Mouse (Mus musculus) myocyte (in vitro differentiated cells): ENCODE measurements at regions not wholly inside any gene's neighbourhood (a gene's known extent, or its start where the extent isn't known, plus 50 kb on each side); places are given as distances from the start of the nearest gene placed in this dataset.

Experiments used
- CEBPB ChIP-seq: IDR thresholded peaks from 2 replicates; pipeline ENCODE4 v1.6.1; 2011; ENCODE audit warnings: mild to moderate bottlenecking, moderate library complexity; ENCODE audit not compliant: poor library complexity, insufficient read depth, severe bottlenecking
- E2F4 ChIP-seq: IDR thresholded peaks from one replicate; pipeline ENCODE4 v1.6.1; 2011; ENCODE audit warnings: mild to moderate bottlenecking, control low read depth, moderate library complexity; ENCODE audit not compliant: insufficient read depth
- MAX ChIP-seq: IDR thresholded peaks from one replicate; pipeline ENCODE4 v1.6.1; 2011; ENCODE audit warnings: low read depth, mild to moderate bottlenecking, control low read depth
- POLR2A ChIP-seq: IDR thresholded peaks from one replicate; pipeline ENCODE4 v1.6.1; 2011; ENCODE audit warnings: low read depth, mild to moderate bottlenecking, control low read depth, moderate library complexity; ENCODE audit not compliant: insufficient read length
- POLR2AphosphoS2 ChIP-seq: IDR thresholded peaks from one replicate; pipeline ENCODE4 v1.6.1; 2011; ENCODE audit warnings: low read depth, control low read depth; ENCODE audit not compliant: insufficient read length
- TCF12 ChIP-seq: IDR thresholded peaks from one replicate; pipeline ENCODE4 v1.6.1; 2011; ENCODE audit warnings: mild to moderate bottlenecking, control low read depth; ENCODE audit not compliant: poor library complexity, insufficient read depth, severe bottlenecking
- USF1 ChIP-seq: IDR thresholded peaks from one replicate; pipeline ENCODE4 v1.6.1; 2011; ENCODE audit warnings: low read depth, mild to moderate bottlenecking, control low read depth, moderate library complexity

DNA sequence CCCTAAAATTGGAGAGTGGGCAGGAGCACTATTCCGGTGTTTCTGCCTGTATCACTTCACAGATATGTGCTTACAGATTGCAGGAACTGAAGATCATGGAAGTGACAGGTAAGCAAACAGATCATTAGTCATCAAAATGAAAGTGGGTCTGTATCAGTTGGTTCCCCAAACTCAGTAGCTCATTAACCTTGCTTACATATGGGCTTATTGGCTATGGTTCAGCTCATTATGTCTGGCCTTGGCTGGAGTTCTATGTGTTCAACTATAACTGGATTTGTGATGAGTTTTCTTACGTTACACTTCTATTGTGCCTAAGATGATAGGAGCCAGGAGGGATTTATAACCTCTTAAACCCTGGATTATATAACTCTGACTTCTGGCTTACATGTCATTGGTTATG is 133.5 kb upstream of the Bmper start:
- TF ChIP-seq POLR2A (no peak), MAX (no peak), TCF12 (no peak), POLR2AphosphoS2 (no peak), E2F4 (no peak), CEBPB (no peak), USF1 (no peak)
